Mouse (Mus musculus): ENCODE results near the gene Cdc42ep4.

Gene Cdc42ep4

DNA sequence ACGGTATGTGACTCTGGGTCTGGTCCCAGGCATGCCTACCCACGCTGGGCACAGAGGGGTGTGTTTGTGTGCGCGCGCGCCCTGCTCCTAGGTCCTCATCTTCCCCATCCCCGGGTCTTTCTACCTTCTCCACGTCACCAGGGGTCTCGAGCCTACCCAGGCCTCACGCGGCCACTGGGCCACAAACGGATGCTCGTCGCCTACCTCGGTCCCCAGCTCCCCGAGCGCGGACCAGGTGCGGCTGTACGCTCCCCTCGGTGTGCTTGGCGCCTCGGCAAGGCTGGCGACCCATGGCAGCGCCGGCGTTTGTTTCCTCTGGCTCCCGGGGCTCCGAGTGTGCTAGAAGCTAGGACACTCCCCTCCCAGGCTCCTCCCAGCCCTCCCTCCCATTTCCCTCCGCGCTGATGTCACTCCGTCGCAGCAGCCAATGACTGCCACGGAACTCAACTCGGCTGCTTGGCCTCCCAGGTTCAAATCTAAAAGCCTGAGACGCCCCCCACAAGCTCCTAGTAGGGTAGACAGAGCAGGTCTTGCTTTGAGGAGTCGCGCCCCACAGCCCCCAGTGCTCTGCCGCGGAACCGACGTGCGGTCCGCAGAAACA, at the start of gene Cdc42ep4:
Gene Cdc42ep4 (minus strand): TSS at position 398 of the 601 bp plus-strand sequence.
- peak; percentile 95 for DNase-seq (ENCODE audit: low read depth)

DNA sequence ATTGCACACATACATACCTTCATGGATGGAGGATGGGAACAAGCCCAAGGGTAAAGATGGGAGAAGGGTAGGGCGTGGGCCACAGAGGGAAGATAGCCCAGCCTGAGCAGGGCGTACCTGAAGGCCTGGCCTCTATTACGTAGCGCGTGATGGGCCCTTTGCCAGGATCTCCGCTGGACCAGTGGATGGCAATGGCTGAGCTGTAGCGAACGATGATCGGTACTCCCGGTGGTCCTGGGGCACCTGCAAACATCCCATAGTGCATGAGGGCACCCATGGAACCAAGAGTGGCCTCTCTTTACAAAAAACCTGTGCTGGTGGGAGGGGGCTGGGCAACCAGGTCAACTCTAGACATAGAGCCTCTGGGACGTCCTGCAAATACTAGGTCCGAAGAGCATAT, 48.3 kb upstream of the Cdc42ep4 start:
- no peak for DNase-seq (ENCODE audit: low read depth)

DNA sequence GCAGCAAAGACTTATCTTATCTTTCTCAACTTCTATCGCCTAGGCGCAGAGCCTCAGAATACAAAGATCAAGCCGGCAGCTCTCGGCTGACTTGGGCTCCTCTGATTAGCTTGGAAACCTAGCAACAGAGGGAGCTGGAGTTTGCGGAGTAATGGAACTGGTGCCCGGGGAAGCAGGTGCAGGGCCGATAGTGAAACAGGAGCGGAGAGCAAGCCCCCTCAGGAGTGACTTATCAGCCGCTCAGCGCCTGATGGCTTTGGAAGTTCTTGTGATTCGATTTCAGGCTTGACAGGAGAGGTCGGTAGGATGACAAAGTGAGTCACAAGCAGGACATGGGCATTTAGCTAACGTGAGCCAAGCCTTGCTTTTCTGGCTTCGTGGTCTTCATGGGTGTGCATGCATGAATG, 47.4 kb upstream of the Cdc42ep4 start:
- DNase-seq (ENCODE audit: low read depth) = no peak

DNA sequence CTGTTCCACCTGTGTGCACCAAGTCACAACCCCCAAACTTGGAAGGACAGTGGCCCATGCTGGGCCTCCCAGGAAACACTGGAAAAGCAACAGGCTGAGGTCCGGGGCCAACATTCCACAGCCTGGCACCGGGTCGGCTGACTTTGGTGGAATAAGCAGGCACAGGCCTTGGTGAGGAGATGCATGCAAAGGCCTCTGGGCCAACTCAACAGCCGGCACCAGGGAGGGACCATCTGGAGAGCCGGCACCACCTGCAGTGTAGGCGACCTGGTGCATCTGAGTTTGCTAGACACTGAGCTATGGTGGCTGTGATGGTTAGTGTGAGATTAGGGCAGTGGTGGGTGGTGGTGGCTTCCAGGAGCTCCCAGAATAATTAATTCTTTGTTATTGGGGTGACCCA, 46.3 kb upstream of the Cdc42ep4 start:
- DNase-seq (ENCODE audit: low read depth) = no peak

DNA sequence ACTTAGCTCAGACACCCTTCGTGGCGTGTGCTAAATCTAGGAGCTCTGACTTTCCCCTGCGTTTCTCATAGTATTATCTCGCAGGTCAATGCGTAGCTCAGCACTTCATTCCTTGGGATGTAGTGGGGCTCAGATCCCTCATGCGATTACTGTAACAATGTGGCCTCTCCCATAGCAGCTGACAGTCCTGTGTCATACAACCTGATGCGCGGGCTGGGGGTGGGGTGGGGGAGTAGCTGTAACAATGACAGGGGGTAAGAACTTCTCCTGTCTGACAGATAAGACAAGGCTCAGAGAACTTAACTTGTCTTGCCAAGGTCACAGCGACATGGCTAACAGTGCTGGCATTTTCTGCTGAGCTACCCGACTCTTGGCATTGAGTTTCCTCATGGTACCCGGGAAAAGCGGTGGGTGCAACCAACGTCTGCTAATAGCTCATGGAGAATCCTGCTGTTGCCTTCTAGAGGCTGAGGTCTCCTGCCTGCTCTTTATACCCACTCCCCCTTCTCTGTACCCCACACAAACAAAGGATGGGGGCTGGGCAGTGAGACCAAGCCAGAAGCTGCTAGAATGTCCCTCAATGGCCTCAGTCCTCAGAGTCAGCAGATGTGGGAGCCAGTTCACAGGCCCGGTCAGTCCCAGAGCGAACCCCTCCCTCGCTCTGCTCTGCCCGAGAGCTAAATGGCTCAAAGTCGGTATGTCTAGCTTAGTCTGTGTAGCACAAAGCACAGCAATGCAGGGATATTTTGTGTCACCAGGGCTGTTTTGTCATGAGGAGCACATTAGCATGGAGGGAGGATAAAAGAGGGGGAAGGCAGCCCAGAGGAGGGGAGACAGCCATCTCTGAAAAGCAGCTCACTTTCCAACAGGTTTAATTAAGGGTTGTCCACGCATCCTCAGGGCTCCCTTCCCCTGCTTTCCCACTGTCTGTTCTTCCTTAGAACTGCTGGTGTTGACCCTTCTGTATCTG, 45.6 kb upstream of the Cdc42ep4 start:
- DNase-seq (ENCODE audit: low read depth) = no peak

DNA sequence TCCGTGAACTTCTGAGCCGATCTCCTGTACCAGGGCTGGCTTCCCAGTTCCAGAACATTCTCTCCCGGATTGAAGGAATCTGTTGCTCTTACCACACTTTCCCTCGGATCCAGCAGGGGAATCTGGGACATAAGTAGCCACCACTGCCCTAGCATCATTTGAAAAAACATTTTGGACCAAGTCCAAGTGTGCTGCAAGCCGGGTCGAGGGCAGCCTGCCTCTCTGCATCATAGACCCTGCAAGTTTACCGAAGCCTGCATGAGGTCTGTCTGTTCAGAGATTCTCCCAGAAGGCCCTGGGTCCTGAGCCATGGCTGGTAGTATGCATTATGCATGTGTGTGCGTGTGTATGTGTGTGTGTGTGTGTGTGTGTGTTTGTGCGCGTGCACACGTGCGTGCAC, 44.2 kb upstream of the Cdc42ep4 start:
- no peak for DNase-seq (ENCODE audit: low read depth)

DNA sequence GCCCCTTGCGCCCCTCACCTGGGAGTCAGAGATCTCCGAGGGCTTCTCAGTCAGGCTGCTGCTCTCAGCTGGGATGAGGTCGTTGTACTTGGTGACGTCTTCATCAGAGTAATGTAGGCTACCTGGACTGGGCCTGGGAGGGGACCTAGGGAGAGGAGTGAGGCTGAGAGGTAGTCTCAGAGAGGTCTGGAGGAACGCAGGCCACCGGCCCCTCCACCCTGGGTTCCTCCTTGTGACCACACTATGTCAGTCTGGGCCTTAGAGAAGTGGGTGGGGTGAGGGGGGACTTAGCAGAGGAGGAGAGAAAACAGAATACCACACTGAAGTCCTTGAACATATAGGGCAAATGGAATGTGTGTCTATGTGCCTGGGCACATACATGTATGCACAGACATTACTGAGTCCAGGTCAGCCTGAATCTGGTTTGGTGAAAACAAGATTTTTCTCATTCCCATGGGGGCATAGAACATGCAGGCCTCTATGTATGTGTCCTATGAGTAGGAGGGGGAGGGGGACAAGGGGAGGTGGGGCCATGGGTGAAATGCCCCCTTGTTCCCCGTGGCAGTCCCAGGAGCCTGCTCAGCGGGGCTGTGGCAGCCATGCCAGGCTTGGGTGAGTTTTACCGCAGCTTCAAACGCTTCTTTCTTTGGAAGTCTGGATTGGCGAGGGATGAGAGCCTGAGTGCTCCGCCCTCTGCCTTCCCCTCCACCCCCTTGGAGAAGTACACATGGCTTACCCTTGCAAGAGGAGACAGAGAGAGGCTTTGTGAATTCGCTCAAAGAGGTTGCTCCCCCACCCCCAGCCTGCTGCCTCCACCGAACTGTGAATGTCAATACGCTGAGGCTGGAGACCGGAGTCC, 39.9 kb upstream of the Cdc42ep4 start:
- no peak for DNase-seq (ENCODE audit: low read depth)

DNA sequence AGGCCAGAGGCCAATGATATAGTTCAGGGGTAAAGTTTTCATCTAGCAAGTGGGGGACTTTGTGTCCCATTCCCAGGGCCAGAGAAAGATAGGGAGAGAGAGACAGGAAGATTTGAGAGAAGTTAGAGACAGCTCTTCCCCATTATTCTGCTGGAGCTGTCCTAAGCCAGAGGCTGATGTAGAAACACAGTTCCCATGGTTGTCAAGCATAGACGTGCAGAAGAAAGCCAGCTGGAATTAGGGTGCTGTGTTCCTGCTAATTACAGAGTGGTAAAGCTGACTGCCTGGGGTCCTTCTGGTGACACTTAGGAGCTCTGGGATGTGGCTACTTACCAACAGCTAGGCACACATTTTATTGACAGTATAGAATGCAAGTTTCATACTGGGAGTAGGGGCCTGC, 37.4 kb upstream of the Cdc42ep4 start:
- no peak for DNase-seq (ENCODE audit: low read depth)

DNA sequence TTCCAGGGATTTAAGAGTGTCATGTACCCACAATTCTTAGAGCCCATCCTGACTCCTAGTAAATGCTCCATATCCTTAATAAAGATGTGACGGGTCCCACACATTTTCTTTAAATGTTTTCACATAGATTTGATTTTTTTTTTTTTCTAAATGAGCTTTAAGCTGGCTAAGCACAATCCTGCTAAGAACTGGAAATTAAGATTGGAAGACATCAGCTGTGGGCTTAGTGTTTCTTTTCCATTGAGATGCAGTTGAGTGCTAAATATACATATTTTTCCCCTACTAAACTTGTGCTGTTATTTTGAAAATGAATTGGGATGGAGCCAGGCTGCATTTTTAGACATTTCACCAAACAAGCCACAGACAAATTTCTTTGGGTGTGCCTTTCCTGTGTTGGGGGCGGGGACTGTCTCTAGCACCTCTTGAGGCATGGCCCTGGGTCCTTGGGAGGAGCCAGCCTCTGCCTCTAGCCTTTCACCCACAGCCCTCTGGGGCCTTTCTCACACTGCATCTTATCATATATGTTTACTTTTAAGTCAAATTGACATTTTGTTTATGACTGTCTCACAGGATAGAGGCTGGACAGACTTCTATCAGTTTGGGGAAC, 36.6 kb upstream of the Cdc42ep4 start:
- DNase-seq (ENCODE audit: low read depth) = peak; percentile 21

DNA sequence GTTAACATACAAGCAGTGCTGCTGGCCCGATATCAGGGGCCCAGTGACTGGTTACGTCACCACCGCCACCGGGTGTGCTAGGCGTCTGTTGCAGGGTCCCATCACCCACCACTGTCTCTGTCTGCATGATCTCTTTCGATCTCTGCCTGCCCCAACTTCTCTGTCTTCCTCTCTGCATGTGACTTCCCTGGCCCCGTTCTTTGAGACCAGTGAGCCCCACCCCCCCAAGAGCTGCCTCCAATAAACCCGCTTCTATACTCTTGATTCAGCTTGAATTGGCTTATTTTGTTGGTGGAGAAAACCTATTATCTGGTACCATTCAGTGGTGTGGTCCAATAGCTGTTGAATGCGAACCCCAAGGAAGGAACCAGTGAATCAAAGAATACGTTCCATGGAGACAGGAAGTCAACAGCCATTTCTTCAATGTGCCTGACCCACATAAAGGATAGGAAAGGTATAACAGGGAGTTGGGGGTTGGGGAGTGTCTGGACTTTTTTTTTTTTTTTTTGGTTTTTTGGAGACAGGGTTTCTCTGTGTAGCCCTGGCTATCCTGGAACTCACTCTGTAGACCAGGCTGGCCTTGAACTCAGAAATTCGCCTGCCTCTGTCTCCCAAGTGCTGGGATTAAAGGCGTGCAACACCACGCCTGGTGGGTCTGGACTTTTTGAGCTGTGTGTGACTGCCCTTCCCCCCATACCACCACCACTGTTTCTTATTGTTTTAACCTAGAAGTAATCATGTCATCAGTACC, 35.9 kb upstream of the Cdc42ep4 start:
- no peak for DNase-seq (ENCODE audit: low read depth)

DNA sequence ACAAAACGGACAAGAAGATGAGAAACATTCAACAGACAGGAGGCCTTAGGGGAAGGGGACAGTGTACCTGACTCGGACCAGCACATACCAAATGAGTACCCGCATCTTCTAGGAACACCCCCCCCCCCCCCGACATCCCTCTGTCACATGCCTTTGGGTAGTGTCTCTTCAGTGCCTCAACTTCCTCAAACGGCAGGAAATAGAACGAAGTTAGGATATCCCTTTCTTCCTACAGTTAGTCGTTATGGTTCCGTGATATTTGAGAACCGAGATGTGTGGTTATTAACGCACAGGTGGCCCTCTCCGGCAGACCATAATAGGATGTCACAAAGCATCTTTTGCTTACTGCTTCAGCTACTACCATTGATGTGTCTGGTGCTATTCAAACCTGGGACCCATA, 35.3 kb upstream of the Cdc42ep4 start:
- no peak for DNase-seq (ENCODE audit: low read depth)

DNA sequence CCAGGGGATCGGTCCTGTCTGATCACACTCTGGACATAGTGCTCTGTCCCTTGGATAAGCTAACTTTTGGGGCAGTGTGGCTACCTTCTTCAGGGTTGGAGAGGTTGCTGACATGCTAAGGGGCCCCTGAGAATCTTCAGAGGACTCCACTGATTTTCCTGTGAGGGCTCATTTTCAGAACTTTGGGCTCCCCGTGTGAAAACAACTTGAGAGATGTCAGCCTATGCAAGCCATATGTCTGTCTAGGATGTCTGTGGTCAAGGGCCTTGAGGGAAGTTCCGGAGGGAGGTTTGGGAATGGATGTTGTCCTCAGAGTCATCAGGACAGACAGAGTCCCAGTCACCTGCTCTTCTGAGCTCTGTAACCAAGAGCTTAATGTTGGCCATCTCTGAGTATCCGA, 34.7 kb upstream of the Cdc42ep4 start:
- no peak for DNase-seq (ENCODE audit: low read depth)

DNA sequence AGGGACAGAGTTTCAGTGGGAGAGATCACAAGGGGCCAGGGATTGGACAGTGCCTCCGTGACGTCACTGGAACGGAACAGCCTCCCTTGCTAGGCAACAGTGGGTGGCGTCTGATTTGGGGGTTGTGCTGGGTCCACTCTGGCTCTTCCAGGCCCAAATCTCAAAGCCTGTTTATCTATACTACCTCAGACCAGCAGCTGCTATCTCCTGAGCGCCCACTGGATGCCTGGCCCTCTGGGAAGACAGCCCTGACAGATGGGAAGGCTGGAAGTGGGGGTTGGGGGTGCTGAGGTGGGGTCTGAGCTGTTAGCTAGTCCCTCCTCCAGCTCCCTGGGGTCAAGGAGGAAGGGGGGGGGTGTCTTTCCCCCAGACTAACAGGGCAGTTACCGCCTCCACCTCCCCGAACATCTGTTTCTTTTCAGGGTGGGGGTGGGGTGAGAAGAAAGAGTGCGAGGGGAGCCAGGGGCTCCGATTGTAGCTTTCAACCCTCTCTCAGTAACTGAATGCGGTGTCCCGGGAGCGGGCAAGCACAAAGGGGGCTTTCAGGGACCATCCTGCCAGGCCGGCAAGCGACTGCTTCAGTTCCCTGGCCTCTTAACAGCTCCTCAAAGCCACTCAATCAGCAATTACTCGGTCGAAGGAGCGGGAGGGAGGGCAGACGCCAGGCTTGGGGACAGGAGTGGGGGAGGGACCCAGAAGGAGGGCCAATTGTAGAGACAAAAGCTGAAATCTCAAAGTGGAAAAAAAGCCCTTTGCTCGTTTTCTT, 33.9 kb upstream of the Cdc42ep4 start:
- DNase-seq (ENCODE audit: low read depth) = no peak

DNA sequence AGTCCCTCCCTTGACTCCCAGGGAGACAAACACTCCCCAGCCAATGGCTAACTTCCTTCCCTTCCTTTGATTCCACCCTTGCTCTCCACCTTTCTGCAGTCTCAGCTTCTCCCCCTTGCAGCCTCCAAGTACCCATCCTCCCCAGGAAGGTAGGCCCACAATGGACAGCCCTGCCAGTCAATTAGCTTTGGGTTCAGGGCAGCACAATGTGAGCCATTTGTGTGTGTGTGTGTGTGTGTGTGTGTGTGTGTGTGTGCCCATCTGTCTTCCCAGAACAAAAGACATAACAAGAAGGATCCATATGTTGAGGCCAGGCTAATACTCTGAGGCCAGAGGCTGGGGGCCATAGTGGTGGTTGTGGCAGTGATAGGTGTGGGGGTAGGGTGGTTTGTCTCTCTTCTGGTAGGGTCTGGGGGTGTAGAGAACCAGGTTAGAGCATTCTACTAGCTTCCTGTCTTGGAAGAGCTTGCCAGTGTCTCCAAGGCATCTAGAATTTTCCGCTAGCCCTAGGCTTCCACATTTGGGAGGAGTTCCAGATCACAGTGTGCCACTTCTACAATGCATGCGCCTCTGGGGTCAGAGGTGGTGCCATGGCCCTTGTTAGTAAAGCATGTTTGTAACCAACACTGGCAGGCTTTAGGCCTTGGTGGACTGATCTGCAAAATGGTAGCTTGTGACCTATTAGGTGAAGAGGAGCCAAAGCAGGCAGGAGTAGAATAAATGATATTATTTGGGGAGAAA, 33.1 kb upstream of the Cdc42ep4 start:
- DNase-seq (ENCODE audit: low read depth) = no peak

DNA sequence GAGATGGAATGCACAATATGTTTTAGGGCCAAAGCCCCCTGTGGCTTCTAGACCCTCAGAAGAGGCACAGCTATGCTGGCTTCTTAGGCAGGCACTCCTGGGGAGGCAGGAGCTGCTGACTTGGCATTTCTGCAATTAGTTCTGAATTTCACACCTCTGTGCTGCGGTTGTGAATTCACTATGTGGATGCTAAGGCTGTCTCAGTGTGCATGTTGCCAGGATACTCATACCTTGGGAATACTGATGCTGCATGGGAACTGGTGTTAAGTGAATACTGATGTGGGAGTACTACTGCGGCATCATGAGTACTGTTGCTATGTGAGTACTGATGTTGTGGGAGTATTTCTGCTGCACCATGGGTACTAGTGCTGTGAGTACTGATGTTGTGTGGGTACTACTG, 30.8 kb upstream of the Cdc42ep4 start:
- DNase-seq (ENCODE audit: low read depth) = no peak

DNA sequence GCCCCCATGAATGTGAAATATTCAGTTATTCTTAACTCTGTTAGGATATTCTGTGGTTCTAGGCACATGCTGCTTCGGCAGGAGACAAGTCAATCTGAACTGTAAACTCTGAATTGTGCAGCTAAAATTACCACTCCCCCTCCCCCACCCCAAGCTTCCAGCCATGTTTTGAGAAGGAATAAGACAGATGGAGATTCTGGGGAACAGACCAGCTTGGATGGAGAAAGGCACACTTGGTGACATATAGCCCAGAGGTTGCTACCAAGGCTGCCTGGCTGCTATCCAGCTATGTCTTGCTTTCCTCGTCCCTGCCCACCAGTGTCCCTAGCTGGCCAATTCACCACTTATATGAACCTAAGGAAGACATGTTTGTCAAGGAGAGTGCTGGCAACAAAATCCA, 30.3 kb upstream of the Cdc42ep4 start:
- no peak for DNase-seq (ENCODE audit: low read depth)

DNA sequence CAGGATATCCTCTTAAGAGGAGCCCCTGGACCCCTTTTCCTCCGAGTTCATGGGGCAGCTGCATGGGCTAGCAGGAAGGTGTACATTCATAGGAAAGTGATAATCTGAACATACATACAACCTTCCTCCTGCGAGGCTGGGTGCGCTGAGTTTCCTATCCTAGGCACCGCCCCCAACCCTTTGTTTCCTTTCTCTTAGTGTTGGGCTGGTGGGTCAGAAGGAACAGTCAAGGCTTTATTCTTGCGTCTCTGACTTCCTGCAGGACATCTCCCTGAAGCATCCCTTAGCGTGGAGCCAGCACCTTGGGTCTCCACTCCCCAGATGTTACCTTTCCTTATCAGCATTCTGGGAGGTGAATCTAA, 28.0 kb upstream of the Cdc42ep4 start:
- no peak for DNase-seq (ENCODE audit: low read depth)

DNA sequence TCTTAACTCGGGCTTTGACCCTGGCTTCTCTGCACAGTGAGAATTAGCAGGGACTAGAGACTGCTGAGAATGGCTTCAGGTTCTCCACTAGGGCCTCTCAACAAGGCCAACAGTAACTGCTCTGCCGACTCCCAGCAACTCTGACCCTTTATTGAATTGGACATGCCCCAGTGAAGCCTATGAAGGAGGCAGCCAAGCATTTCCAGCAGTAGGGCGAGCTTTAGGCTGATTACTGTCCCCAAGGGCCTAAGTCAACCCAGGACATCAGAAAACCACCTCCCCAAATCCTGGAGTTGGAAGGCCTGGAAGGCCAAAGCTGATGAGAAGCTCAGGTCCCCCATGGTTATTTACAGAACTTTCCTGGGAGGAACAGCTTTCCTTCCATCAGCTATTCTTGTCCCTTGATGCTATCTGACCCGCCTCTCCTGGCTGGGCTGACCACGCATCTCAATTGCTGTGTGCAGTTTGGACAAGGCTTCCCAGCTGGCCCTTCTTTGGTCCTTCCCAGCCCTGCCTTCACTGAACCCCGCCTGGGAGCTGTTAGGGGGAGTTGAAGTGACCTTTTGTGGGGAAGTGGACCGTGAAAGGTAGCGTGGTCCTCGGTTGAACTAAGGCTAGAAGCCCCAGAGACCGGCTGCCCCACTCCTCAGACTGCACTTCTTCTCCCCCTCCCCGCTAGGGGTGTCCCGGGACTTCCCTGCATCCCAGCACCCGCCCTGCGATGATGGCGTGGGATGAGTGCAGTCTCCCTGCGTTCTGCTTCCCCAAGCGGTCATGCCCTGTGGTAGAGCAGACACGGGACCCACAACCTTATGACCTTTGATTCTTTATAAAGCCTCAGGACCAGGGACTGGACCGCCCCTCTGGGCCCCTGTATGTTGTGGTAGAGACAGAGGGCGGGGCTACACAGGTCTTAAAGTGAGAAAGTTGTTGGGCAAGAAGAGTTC, 27.3 kb upstream of the Cdc42ep4 start:
- DNase-seq (ENCODE audit: low read depth) = no peak

All from 416B (cell line).